Mouse (Mus musculus) adrenal gland, adult 18-20 months (tissue): ENCODE measurements around the gene Il23r. TPM values are rescaled to one million over a fixed set of nuclear protein-coding genes. Genes with fewer than 3 reads are reported as not detected.
"Not testable (repeated sequence)": the region's sequence is repeated elsewhere in the genome, so short reads cannot be mapped to it uniquely, and the experiment has no call there.

Experiments used
- DNase-seq, 2 experiments: peaks; one replicate each; pipeline ENCODE4 v3.0.0; 2021 to 2022; ENCODE audit warnings: low spot score in 2 of 2
- long read RNA-seq, 2 experiments: library from polyadenylated mRNA; stranded (forward); transcript quantifications; one replicate each; pipeline ENCODE4 v2.0.0; 2021
- total RNA-seq, 2 experiments: library from RNA; stranded (reverse); gene quantifications; 1 replicate in 1 of 2; 2 replicates in 1 of 2; pipeline ENCODE4 v1.2.3; 2021

Il23r gene
- 10 to 100 TPM; 17.7 to 24.0 TPM for total RNA-seq
- long read RNA-seq, experiment 1, partial matches to known transcripts, result 0 of 6 reads
- long read RNA-seq, experiment 1, other reads (novel, unspliced or antisense), result 2 of 6 reads
- long read RNA-seq, experiment 2, transcript Il23r-201 (11 exons, 2,488 nt), result major isoform, 6 of 14 reads
- long read RNA-seq, experiment 2, partial matches to known transcripts, result 2 of 14 reads
- long read RNA-seq, experiment 2, other reads (novel, unspliced or antisense), result 6 of 14 reads

DNA sequence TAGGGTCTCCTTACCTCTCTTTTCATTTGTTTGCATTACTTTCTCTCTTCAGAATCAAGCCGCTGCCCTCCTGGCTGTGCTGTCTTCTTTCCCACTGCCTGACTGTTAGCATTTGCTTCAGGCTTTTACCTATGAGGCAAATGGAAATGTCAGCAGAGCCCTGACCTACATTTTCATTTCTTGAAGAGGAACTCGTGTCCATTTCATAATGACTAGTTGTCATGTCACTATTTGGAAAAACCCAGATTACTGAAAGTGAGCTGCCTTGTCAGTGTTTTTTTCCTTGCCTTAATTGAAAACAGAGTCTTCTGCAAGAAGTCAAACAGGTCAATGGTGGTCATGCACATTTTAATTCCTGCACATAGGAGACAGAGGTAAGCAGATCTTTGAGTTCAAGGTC is at the start of gene Il23r:
Gene Il23r (minus strand): TSS at position 101 of the 400 bp plus-strand sequence.
- DNase-seq, result peak; percentile 26 to 36

DNA sequence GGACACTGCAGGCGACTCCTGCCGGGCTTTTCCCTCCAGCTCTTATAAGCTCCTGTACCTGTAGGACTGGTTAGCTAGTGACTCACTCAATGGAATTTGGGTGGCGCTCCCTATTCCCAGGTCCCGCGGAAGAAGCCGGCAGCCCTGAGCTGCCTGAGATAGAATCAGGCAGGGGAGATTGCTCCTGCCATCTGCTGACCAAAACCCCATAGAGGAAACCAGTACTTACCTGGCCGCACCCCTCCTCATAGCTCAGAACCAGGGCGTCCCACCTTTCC is 44.1 kb upstream of the Il23r start, which contains the start of gene Tacstd2:
Gene Tacstd2 (minus strand): TSS at position 20 of the 278 bp plus-strand sequence.
- DNase-seq, result no peak

DNA sequence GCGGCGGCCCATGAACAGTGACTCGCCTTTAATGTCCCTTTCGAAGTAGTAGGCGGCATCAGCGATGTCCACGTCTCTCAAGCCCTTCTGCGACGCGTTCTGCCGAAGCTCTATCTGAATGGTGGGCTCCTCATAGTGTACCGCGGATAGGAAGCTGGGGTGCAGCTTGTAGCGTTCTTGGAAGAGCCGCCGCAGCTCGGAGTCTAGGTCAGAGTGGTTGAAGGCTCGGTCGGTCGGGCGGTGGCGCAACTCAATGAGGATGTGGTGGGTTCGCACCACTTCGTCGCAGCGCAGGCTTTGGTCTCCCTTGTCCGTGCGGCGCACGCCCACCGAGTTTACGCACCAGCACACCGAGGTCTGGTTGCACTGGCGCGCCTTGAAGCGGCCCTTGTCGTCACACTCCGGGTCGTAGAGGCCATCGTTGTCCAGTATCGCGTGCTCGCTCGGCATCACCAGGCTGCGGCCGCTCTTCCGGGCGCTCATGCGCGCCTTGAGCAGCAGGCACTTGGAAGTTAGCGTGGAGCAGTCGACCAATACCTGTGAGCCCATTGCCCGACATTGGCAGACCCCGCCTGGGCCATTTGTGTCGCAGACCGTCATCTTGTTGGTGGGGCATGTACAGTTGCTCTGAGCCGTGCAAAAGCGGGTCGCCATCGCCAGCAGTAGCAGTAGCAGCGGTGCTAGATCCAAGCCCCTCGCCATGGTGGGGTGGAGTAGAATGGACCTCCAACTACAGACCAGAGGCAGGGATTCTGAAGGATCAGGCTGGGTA is 43.5 kb upstream of the Il23r start:
- no peak for DNase-seq

DNA sequence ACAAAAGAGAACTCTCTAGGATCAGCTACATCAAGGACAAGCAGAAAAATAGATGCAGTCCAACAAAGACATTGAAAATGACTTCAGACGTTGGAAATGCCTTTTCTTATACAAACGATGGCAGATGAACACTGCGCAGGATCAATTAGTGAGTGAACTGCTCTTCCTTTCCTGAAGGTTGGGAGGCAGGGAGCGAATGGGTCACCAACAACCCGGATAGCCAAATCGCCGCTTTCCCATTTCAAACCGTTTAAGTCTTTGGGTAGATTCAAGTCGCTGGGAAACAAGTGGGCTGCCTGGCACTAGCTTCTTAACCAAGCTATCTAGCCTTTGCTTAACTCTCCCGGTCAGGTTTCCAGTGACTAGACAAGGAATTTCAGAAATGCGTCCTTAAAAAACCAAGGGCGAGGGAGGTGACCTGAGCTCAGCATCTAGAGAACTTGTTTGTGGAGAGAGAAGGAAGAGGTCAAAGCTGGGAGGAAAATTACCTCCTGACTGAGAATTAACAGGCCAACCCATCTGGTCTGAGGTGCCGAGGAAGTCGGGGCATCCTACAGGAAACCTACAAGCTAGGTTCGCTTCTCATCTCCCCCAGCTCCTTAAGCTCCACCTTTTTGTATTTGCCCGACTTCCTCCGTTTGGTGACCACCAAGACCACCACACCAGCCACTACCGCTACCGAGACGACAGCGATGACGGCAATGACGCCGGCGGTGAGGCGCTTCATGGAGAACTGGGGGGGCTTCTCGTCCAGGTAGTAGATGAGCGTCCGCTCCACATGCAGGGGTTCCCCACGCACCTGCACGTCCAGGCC is 42.7 kb upstream of the Il23r start:
- DNase-seq, result no peak

DNA sequence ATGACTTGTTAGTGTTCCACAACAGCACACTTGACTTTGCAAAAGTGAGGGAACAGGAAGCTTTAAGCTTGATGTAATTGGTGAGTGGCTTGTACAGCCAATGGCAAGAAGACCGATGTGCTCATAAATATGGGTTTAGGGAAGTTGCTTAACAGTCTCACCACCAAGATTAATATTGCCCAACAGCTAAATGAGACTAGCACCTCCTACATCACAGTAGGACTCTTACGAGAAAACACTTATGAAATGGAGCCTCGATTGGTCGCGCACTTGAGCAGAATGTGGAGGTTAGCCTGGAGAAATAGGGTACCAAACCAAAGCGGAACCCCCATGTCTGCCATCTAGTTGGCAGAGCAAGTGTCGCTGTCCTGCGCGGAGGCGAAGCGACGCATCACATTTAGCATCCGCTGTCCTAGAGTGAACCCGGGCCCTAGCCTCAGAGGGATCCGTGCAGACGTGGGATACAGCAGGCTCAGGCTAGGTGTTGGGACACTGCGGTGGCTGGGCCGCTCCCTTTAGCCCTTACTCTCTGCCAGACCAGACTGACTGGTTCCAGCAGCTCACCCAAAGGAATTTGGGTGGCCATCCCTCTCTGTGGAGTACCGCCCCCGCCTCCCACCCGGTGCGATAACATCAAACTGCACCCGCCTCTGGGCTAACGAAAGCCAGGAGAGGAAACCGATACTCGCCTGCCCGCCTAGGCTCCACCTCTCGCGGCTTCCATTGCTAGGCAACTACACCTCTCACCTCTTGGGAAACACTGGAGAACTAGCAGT is 41.2 kb upstream of the Il23r start:
- DNase-seq, result no peak

GRCm38 (mm10) chr6:67531822-67532162 is 40.1 kb upstream of the Il23r start:
- DNase-seq, result no peak

GRCm38 (mm10) chr6:67530992-67531821 is 39.6 kb upstream of the Il23r start:
- no peak for DNase-seq

GRCm38 (mm10) chr6:67526356-67526755 is 34.7 kb upstream of the Il23r start:
- DNase-seq, result no peak

GRCm38 (mm10) chr6:67510752-67511151 is 19.1 kb upstream of the Il23r start:
- DNase-seq, result peak; percentile 41 to 45

- not testable (repeated sequence) for DNase-seq
These were observed 10.3 kb upstream of the Il23r start for GRCm38 (mm10) chr6:67501938-67502337.

GRCm38 (mm10) chr6:67481012-67481411 is 10.6 kb downstream of the Il23r start:
- no peak for DNase-seq

DNA sequence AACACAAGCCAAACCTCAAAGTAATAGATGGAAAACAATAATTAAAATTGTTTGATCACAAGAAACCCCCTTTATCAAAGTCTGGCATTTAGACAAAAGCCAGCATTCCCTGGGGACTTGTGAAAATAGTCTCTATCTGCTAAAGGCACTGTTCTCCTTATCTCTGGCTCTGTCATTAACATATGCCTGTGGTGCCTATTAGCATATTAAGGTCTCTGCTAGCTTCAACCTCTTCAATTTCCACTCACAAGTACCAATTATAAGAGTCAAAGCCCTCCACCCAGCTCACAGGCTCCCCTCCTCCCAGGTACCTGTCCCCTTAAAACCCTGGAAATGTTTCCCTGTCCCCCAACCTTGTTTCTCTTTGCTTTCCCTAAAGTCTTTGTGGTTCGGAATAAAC is 20.4 kb downstream of the Il23r start:
- DNase-seq, result no peak

- no peak for DNase-seq
These were observed 32.2 kb downstream of the Il23r start for GRCm38 (mm10) chr6:67459424-67459823.

DNA sequence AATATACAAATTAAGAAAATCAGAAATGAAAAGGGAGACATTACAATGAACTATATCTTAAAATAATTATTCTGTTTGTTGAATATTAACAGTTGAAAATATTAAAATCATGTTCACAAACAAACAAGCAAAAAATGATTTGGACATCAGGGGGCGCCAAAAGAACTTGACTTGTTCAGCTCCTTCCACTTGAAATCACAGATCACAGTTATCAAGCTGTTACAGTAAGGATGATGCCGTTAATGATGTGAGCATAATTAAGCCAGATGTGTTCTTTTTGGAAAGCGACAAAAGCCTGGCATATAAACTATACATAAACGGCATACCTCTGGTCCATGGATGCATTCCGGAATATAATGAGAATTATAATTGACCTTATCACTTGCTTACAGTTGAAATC is 40.3 kb downstream of the Il23r start:
- DNase-seq, result peak; percentile 14 to 26

- DNase-seq, result no peak
These were observed 45.8 kb downstream of the Il23r start for GRCm38 (mm10) chr6:67445866-67446265.

GRCm38 (mm10) chr6:67443124-67443523 is 48.5 kb downstream of the Il23r start:
- no peak for DNase-seq

- no peak for DNase-seq
These were observed 53.8 kb downstream of the Il23r start for GRCm38 (mm10) chr6:67437814-67438385.

GRCm38 (mm10) chr6:67437028-67437427 is 54.6 kb downstream of the Il23r start:
- DNase-seq, result no peak

GRCm38 (mm10) chr6:67436295-67436694 is 55.4 kb downstream of the Il23r start:
- DNase-seq, result no peak

DNA sequence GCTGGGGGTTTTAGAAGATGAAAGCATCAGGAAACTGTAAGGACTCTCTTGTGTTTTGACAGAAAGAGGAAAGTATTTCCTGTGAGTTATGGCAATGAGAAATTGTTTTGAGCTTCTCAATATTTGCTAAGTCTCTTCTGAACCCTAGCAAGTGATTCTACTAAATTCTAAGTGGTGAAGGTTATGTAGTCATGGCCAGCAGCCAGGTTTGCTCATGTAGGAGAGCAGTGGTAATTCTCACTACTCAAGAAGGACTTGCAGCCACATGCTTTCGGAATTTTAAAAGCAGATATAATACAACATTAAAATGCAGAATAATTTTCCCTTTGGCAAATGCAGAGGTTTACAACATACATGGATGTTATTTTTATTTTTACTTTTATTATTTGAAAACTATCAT is 55.9 kb downstream of the Il23r start:
- DNase-seq, result no peak
